Mouse (Mus musculus) lung, postnatal 0 days (tissue): ENCODE data around the gene Mfap1a.

ENCODE experiments used
- CTCF ChIP-seq: IDR thresholded peaks from 2 replicates; pipeline ENCODE4 v1.5.1; 2016; ENCODE audit warnings: antibody characterized with exemption, mild to moderate bottlenecking
- EP300 ChIP-seq: IDR thresholded peaks from 2 replicates; pipeline ENCODE4 v1.6.1; 2016; ENCODE audit warnings: antibody characterized with exemption, mild to moderate bottlenecking, control low read depth

DNA sequence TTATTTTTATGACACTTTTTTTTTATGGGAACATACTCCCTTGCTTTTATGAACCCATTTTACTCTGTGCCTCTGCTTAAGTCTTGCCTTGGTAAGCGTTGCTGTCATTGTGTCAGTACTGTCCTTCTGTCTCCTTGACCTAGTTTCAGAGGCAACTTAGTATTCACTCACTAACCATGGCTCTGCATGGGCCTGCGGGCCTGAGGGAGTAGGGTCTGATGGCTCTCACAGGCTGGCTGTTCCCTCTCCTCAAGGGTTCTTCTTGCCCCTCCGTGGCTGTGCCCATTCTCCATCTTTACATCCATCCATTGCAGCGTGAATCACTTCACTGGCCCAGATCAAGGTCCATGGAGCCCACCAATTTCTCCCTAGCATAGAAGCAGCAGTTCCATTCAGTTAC is 60.0 kb downstream of the Mfap1a start:
- TF ChIP-seq CTCF (no peak), EP300 (no peak)
